11 mouse cellular contexts compared by ENCODE assay signal in the genomic region with DNA sequence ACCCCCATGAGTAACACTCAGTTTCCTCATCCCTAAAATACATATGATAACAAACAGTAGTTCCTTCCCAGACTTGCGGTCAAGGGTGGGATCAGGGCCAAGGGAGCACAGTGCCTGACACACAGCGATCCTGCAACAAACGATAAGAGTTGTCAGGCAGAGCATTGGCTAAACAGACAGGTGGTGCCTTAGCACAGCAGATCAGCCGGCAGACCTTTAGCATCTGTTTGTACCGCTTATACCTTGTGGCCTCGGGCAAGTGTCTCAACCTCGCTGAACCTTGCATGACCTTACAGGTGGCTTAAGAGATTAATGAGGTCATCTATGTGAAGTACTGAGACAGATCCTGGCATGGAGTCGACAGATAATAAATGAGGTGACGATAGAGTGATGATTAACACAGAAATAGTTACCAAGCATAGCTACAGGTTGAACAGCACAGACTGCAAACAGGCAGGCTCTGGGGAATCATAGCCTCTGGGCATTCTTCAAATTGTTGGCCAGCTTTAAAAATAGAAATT. TPM values are rescaled to one million over a fixed set of nuclear protein-coding genes. Genes with fewer than 3 reads are reported as not detected.
DNase-seq lines count a peak whose midpoint lies in the region; ATAC-seq and TF ChIP-seq lines count a peak whose summit lies in the region.
"Had no signal": no experiment of that assay in that cellular context is flagged by ENCODE, and none has a peak within 500 bp of the region (broad histone marks: within the 10 kb centered on the region; RNA-seq: fewer than 3 reads in every experiment).

No protein-coding gene starts in this region.

- H3K9ac ChIP-seq in heart, embryonic 11.5 days (ENCODE audit: low read depth, low read length): no peak overlapping the region
- no peak overlapping the region for H3K9ac ChIP-seq in hindbrain, embryonic 11.5 days (ENCODE audit: low read depth, low read length)
- no peak overlapping the region for H3K9ac ChIP-seq in midbrain, postnatal 0 days (replicated peaks; ENCODE audit: low read length, poor library complexity, severe bottlenecking)
- H3K9ac ChIP-seq: embryonic facial prominence, embryonic 15.5 days had no signal

- intact Hi-C loops in heart, postnatal 25 days (cut with DNase I): no loop called here

- peak; percentile 85 for ATAC-seq in heart, embryonic 11.5 days (replicated peaks; ENCODE audit: insufficient number of reproducible peaks, low FRiP score, low TSS enrichment)
- peak; percentile 22 to 71; a peak in 1 of 4 replicates for ATAC-seq in hematopoietic stem cell, adult 5-6 weeks (replicated peaks in 1 of 2; ENCODE audit: insufficient read depth in 1 of 2, low FRiP score in 2 of 2, low TSS enrichment in 1 of 2, low read depth in 1 of 2, poor library complexity in 2 of 2, severe bottlenecking in 2 of 2)
- no peak for ATAC-seq in monocyte, adult 5-6 weeks (replicated peaks; ENCODE audit: insufficient number of reproducible peaks, low FRiP score, low TSS enrichment, poor library complexity, severe bottlenecking)
- ATAC-seq in hindbrain, embryonic 11.5 days (ENCODE audit: low FRiP score): no peak
- no peak for ATAC-seq in midbrain, postnatal 0 days (ENCODE audit: low FRiP score)
- ATAC-seq: CD4-positive, CD25-positive, alpha-beta regulatory T cell, adult 4 months had no signal

- H3K9me3 ChIP-seq in heart, embryonic 11.5 days (replicated peaks; ENCODE audit: control insufficient read depth, low read length): no peaks in the 10 kb centered on the region
- H3K9me3 ChIP-seq in hindbrain, embryonic 11.5 days (ENCODE audit: control insufficient read depth, low read length): no peaks in the 10 kb centered on the region
- H3K9me3 ChIP-seq in midbrain, postnatal 0 days (ENCODE audit: low read length): no peaks in the 10 kb centered on the region
- H3K9me3 ChIP-seq: embryonic facial prominence, embryonic 15.5 days had no signal

- TF ChIP-seq CTCF in midbrain, postnatal 0 days (IDR thresholded peaks at IDR 0.05): no peak

- H3K4me3 ChIP-seq in heart, embryonic 11.5 days (ENCODE audit: low read depth, low read length): no peak overlapping the region
- H3K4me3 ChIP-seq in hindbrain, embryonic 11.5 days (ENCODE audit: low read depth, low read length): no peak overlapping the region
- H3K4me3 ChIP-seq in midbrain, postnatal 0 days (ENCODE audit: low read depth, low read length): no peak overlapping the region
- H3K4me3 ChIP-seq: embryonic facial prominence, embryonic 15.5 days had no signal

- no peaks in the 10 kb centered on the region for H3K27me3 ChIP-seq in heart, embryonic 11.5 days (ENCODE audit: control insufficient read depth, insufficient read depth, low read length)
- no peaks in the 10 kb centered on the region for H3K27me3 ChIP-seq in hindbrain, embryonic 11.5 days (ENCODE audit: control insufficient read depth, insufficient read depth, low read length)
- H3K27me3 ChIP-seq in midbrain, postnatal 0 days (ENCODE audit: insufficient read depth, low read length): no peaks in the 10 kb centered on the region
- H3K27me3 ChIP-seq: embryonic facial prominence, embryonic 15.5 days had no signal

- peak overlapping the region; percentile 1; the same call in 1 of the 2 replicates for H3K4me2 ChIP-seq in heart, embryonic 11.5 days
- no peak overlapping the region for H3K4me2 ChIP-seq in hindbrain, embryonic 11.5 days (replicated peaks; ENCODE audit: low read depth, low read length)
- H3K4me2 ChIP-seq in midbrain, postnatal 0 days (ENCODE audit: low read depth, low read length, poor library complexity, severe bottlenecking): no peak overlapping the region
- H3K4me2 ChIP-seq: embryonic facial prominence, embryonic 15.5 days had no signal

- peak overlapping the region; percentile 52 for H3K27ac ChIP-seq in heart, embryonic 11.5 days (ENCODE audit: low read depth, low read length)
- H3K27ac ChIP-seq in hindbrain, embryonic 11.5 days (ENCODE audit: low read depth, low read length): no peak overlapping the region
- no peak overlapping the region for H3K27ac ChIP-seq in midbrain, postnatal 0 days (ENCODE audit: low read depth, low read length)
- H3K27ac ChIP-seq: embryonic facial prominence, embryonic 15.5 days had no signal

- no peaks in the 10 kb centered on the region for H3K36me3 ChIP-seq in heart, embryonic 11.5 days (ENCODE audit: control insufficient read depth, insufficient read depth, low read length)
- no peaks in the 10 kb centered on the region for H3K36me3 ChIP-seq in hindbrain, embryonic 11.5 days (ENCODE audit: control insufficient read depth, insufficient read depth, low read length)
- no peaks in the 10 kb centered on the region for H3K36me3 ChIP-seq in midbrain, postnatal 0 days (ENCODE audit: insufficient read depth, low read length)
- H3K36me3 ChIP-seq: embryonic facial prominence, embryonic 15.5 days had no signal

- H3K4me1 ChIP-seq in heart, embryonic 11.5 days (ENCODE audit: control insufficient read depth, insufficient read depth, low read length): peaks cover 12% of the 10 kb centered on the region; the same call in 1 of the 2 replicates
- H3K4me1 ChIP-seq in hindbrain, embryonic 11.5 days (replicated peaks; ENCODE audit: control insufficient read depth, insufficient read depth, low read length): no peaks in the 10 kb centered on the region
- no peaks in the 10 kb centered on the region for H3K4me1 ChIP-seq in midbrain, postnatal 0 days (ENCODE audit: insufficient read depth, low read length)
- H3K4me1 ChIP-seq: embryonic facial prominence, embryonic 15.5 days had no signal

- 15% methylated on average over 9 of the region's 9 CpGs for WGBS in heart, embryonic 11.5 days (ENCODE audit: insufficient replicate concordance)
- WGBS in hindbrain, embryonic 11.5 days: 72% methylated on average over 9 of the region's 9 CpGs
- WGBS in midbrain, postnatal 0 days: 70% methylated on average over 9 of the region's 9 CpGs

- DNase-seq in heart, postnatal 25 days (ENCODE audit: low spot score): no peak
- peak; percentile 78 for DNase-seq in c-Kit-negative CD71-positive TER-119-positive erythroid progenitor cells, embryonic 14.5 days (ENCODE audit: low read depth, low spot score)
- peak; percentile 50 to 51 for DNase-seq in spleen, postnatal 14 days (ENCODE audit: low spot score in 2 of 2)
- DNase-seq in hindbrain, embryonic 11.5 days (ENCODE audit: low spot score): no peak
- no peak for DNase-seq in midbrain, postnatal 0 days (ENCODE audit: low spot score)
- DNase-seq: adrenal gland, postnatal 25 days had no signal

RNA-seq across cellular contexts. Expression of a gene that starts 5.8 kb away (rescaled TPM):
- 24.5 and 29.1 TPM in 2 replicates for polyA plus RNA-seq in heart, embryonic 11.5 days (2014; fragmentation: Nextera tagmentation; extraction: Ambion mirVana)
- total RNA-seq in heart, postnatal 25 days (2021): 10 to 100 TPM; 23.2 to 23.4 TPM
- 11.9 and 22.6 TPM in 2 replicates for total RNA-seq in hematopoietic stem cell, adult 5-6 weeks (2017)
- total RNA-seq in monocyte, adult 5-6 weeks (2017): 3.2 to 22.5 TPM (median 9.0 TPM) in 3 replicates
- polyA plus RNA-seq in hindbrain, embryonic 11.5 days (2014; fragmentation: Nextera tagmentation; extraction: Ambion mirVana): 23.3 and 27.2 TPM in 2 replicates
- 3.8 and 4.8 TPM in 2 replicates for total RNA-seq in midbrain, postnatal 0 days (2014; rRNA removed)
- 4.8 and 4.9 TPM in 2 replicates for polyA plus RNA-seq in midbrain, postnatal 0 days (2015; fragmentation: Nextera tagmentation; extraction: Ambion mirVana)

RNA-seq across cellular contexts. Expression of a gene that starts 35.6 kb away (rescaled TPM):
- polyA plus RNA-seq in heart, embryonic 11.5 days (2014; fragmentation: Nextera tagmentation; extraction: Ambion mirVana): 12.4 and 17.4 TPM in 2 replicates
- 1 to 10 TPM; 4.4 to 4.8 TPM for total RNA-seq in heart, postnatal 25 days (2021)
- total RNA-seq in hematopoietic stem cell, adult 5-6 weeks (2017): 9.3 and 16.6 TPM in 2 replicates
- total RNA-seq in monocyte, adult 5-6 weeks (2017): 1.3 to 9.4 TPM (median 8.8 TPM) in 3 replicates
- 20.2 and 24.6 TPM in 2 replicates for polyA plus RNA-seq in hindbrain, embryonic 11.5 days (2014; fragmentation: Nextera tagmentation; extraction: Ambion mirVana)
- 14.3 and 17.5 TPM in 2 replicates for total RNA-seq in midbrain, postnatal 0 days (2014; rRNA removed)
- polyA plus RNA-seq in midbrain, postnatal 0 days (2015; fragmentation: Nextera tagmentation; extraction: Ambion mirVana): 13.0 and 13.1 TPM in 2 replicates

Comparison
In these comparisons a context has a peak if more than half of its experiments do, and no peak if none do; other contexts are left out.
1. ATAC-seq: peak in heart, embryonic 11.5 days (single experiment) and hematopoietic stem cell, adult 5-6 weeks (2 of 2); none in monocyte, adult 5-6 weeks (single experiment), hindbrain, embryonic 11.5 days (single experiment) and midbrain, postnatal 0 days (single experiment).
2. DNase-seq: peak in c-Kit-negative CD71-positive TER-119-positive erythroid progenitor cells, embryonic 14.5 days (single experiment) and spleen, postnatal 14 days (2 of 2); none in heart, postnatal 25 days (single experiment), hindbrain, embryonic 11.5 days (single experiment) and midbrain, postnatal 0 days (single experiment).